Mouse (Mus musculus): ENCODE results near the gene Syne2. TPM values are rescaled to one million over a fixed set of nuclear protein-coding genes. Genes with fewer than 3 reads are reported as not detected.

Syne2 gene
- polyA plus RNA-seq, 1 experiment from 2014 or later = 50.8 TPM

GRCm38 (mm10) chr12:76085066-76085465, 267.1 kb downstream of the Syne2 start:
- Histone ChIP-seq H3K36me3 (ENCODE audit: control insufficient read depth, insufficient read depth, low read length) (0 out of 2 replicates have a peak, but pooled peaks cover 2% of the 10 kb centered on the region), H3K4me1 (replicated peaks; ENCODE audit: control insufficient read depth, insufficient read depth, low read length) (peaks cover 19% of the 10 kb centered on the region), H3K27me3 (ENCODE audit: control insufficient read depth, insufficient read depth, low read depth, low read length) (no peaks in the 10 kb centered on the region), H3K9me3 (ENCODE audit: control insufficient read depth, low read length) (no peaks in the 10 kb centered on the region), H3K27ac (ENCODE audit: low read length) (no peak overlapping the region), H3K4me3 (ENCODE audit: low read length) (no peak overlapping the region), H3K4me2 (ENCODE audit: low read depth, low read length) (no peak overlapping the region), H3K9ac (ENCODE audit: low read length) (no peak overlapping the region)
- ATAC-seq (ENCODE audit: low read depth) = no peak
- WGBS = 76% methylated on average over 9 of the region's 9 CpGs

GRCm38 (mm10) chr12:76085956-76086905, 268.3 kb downstream of the Syne2 start:
- Histone ChIP-seq H3K4me1 (replicated peaks; ENCODE audit: control insufficient read depth, insufficient read depth, low read length) (peaks cover 7% of the 10 kb centered on the region), H3K9me3 (ENCODE audit: control insufficient read depth, low read length) (no peaks in the 10 kb centered on the region), H3K27me3 (ENCODE audit: control insufficient read depth, insufficient read depth, low read depth, low read length) (no peaks in the 10 kb centered on the region), H3K9ac (ENCODE audit: low read length) (no peak overlapping the region), H3K36me3 (ENCODE audit: control insufficient read depth, insufficient read depth, low read length) (0 out of 2 replicates have a peak, but pooled peaks cover 2% of the 10 kb centered on the region), H3K4me2 (ENCODE audit: low read depth, low read length) (no peak overlapping the region), H3K4me3 (ENCODE audit: low read length) (no peak overlapping the region), H3K27ac (ENCODE audit: low read length) (no peak overlapping the region)
- ATAC-seq (ENCODE audit: low read depth) = no peak
- WGBS = 65% methylated on average over 15 of the region's 15 CpGs

- no peak for ATAC-seq (ENCODE audit: low read depth)
- Histone ChIP-seq H3K4me2 (ENCODE audit: low read depth, low read length) (no peak overlapping the region), H3K9me3 (ENCODE audit: control insufficient read depth, low read length) (no peaks in the 10 kb centered on the region), H3K9ac (ENCODE audit: low read length) (no peak overlapping the region), H3K4me3 (ENCODE audit: low read length) (no peak overlapping the region), H3K36me3 (ENCODE audit: control insufficient read depth, insufficient read depth, low read length) (0 out of 2 replicates have a peak, but pooled peaks cover 2% of the 10 kb centered on the region), H3K27ac (ENCODE audit: low read length) (no peak overlapping the region), H3K4me1 (replicated peaks; ENCODE audit: control insufficient read depth, insufficient read depth, low read length) (no peaks in the 10 kb centered on the region), H3K27me3 (ENCODE audit: control insufficient read depth, insufficient read depth, low read depth, low read length) (no peaks in the 10 kb centered on the region)
- 81% methylated on average over 13 of the region's 13 CpGs for WGBS
Observed at GRCm38 (mm10) chr12:76087025-76087424, 269.1 kb downstream of the Syne2 start.

GRCm38 (mm10) chr12:76092789-76093466, 275.0 kb downstream of the Syne2 start:
- 69% methylated on average over 11 of the region's 11 CpGs for WGBS
- no peak overlapping the region for H3K9ac ChIP-seq (ENCODE audit: low read length)
- no peaks in the 10 kb centered on the region for H3K9me3 ChIP-seq (ENCODE audit: control insufficient read depth, low read length)
- ATAC-seq (ENCODE audit: low read depth) = no peak
- H3K27me3 ChIP-seq (ENCODE audit: control insufficient read depth, insufficient read depth, low read depth, low read length) = no peaks in the 10 kb centered on the region
- H3K36me3 ChIP-seq (ENCODE audit: control insufficient read depth, insufficient read depth, low read length) = peaks cover 12% of the 10 kb centered on the region
- no peak overlapping the region for H3K4me3 ChIP-seq (ENCODE audit: low read length)
- H3K27ac ChIP-seq (ENCODE audit: low read length) = no peak overlapping the region
- H3K4me1 ChIP-seq (replicated peaks; ENCODE audit: control insufficient read depth, insufficient read depth, low read length) = peaks cover 17% of the 10 kb centered on the region
- H3K4me2 ChIP-seq (ENCODE audit: low read depth, low read length) = no peak overlapping the region

GRCm38 (mm10) chr12:76093613-76094588, 276.0 kb downstream of the Syne2 start:
- Histone ChIP-seq H3K27ac (ENCODE audit: low read length) (no peak overlapping the region), H3K36me3 (ENCODE audit: control insufficient read depth, insufficient read depth, low read length) (peaks cover 22% of the 10 kb centered on the region), H3K4me1 (replicated peaks; ENCODE audit: control insufficient read depth, insufficient read depth, low read length) (peaks cover 17% of the 10 kb centered on the region), H3K27me3 (ENCODE audit: control insufficient read depth, insufficient read depth, low read depth, low read length) (no peaks in the 10 kb centered on the region), H3K9ac (ENCODE audit: low read length) (no peak overlapping the region), H3K4me2 (ENCODE audit: low read depth, low read length) (no peak overlapping the region), H3K4me3 (ENCODE audit: low read length) (no peak overlapping the region), H3K9me3 (ENCODE audit: control insufficient read depth, low read length) (no peaks in the 10 kb centered on the region)
- ATAC-seq (ENCODE audit: low read depth) = 0 out of 2 replicates have a peak, but pooled peaks have one; percentile 44
- 78% methylated on average over 15 of the region's 15 CpGs for WGBS

- no peak overlapping the region for H3K4me3 ChIP-seq (ENCODE audit: low read length)
- ATAC-seq (ENCODE audit: low read depth) = peak; percentile 77
- no peak overlapping the region for H3K4me2 ChIP-seq (ENCODE audit: low read depth, low read length)
- no peaks in the 10 kb centered on the region for H3K9me3 ChIP-seq (ENCODE audit: control insufficient read depth, low read length)
- no peak overlapping the region for H3K27ac ChIP-seq (ENCODE audit: low read length)
- H3K36me3 ChIP-seq (ENCODE audit: control insufficient read depth, insufficient read depth, low read length) = peaks cover 36% of the 10 kb centered on the region
- 45% methylated on average over 30 of the region's 30 CpGs for WGBS
- H3K4me1 ChIP-seq (replicated peaks; ENCODE audit: control insufficient read depth, insufficient read depth, low read length) = peaks cover 17% of the 10 kb centered on the region
- H3K9ac ChIP-seq (ENCODE audit: low read length) = no peak overlapping the region
- no peaks in the 10 kb centered on the region for H3K27me3 ChIP-seq (ENCODE audit: control insufficient read depth, insufficient read depth, low read depth, low read length)
Observed at GRCm38 (mm10) chr12:76095117-76096035, 277.4 kb downstream of the Syne2 start.

- H3K4me2 ChIP-seq (ENCODE audit: low read depth, low read length) = no peak overlapping the region
- H3K9me3 ChIP-seq (ENCODE audit: control insufficient read depth, low read length) = no peaks in the 10 kb centered on the region
- no peaks in the 10 kb centered on the region for H3K4me1 ChIP-seq (replicated peaks; ENCODE audit: control insufficient read depth, insufficient read depth, low read length)
- no peak for ATAC-seq (ENCODE audit: low read depth)
- H3K9ac ChIP-seq (ENCODE audit: low read length) = no peak overlapping the region
- peaks cover 56% of the 10 kb centered on the region for H3K36me3 ChIP-seq (ENCODE audit: control insufficient read depth, insufficient read depth, low read length)
- no peak overlapping the region for H3K4me3 ChIP-seq (ENCODE audit: low read length)
- WGBS = 89% methylated on average over 12 of the region's 12 CpGs
- no peaks in the 10 kb centered on the region for H3K27me3 ChIP-seq (ENCODE audit: control insufficient read depth, insufficient read depth, low read depth, low read length)
- no peak overlapping the region for H3K27ac ChIP-seq (ENCODE audit: low read length)
Observed at GRCm38 (mm10) chr12:76102621-76103020, 284.7 kb downstream of the Syne2 start.
